Mouse (Mus musculus) hindbrain, embryonic 10.5 days (tissue): ENCODE data around the gene Olfr654. TPM values are rescaled to one million over a fixed set of nuclear protein-coding genes. Genes with fewer than 3 reads are reported as not detected.

Experiments
- polyA plus RNA-seq: library from polyadenylated mRNA; unstranded; fragments of >200 nt; fragmentation: Nextera tagmentation; extraction: Ambion mirVana; gene quantifications from 2 replicates; pipeline ENCODE4 v1.2.1, GENCODE M21; 2016

Gene Olfr654
- polyA plus RNA-seq, 1 experiment from 2014 or later: not detected

Other genes with a start within 250 kb of the Olfr654 start
- gene Trim12c, start 233.7 kb upstream of the Olfr654 start, polyA plus RNA-seq: 0.51 and 0.67 TPM in 2 replicates
- not detected in 2 replicates for gene Trim30b, start 217.1 kb upstream of the Olfr654 start, polyA plus RNA-seq
- 0.12 TPM in 1 of 2 replicates, not detected in the other for gene Trim30c, start 186.2 kb upstream of the Olfr654 start, polyA plus RNA-seq
- gene Trim30a, start 121.8 kb upstream of the Olfr654 start, polyA plus RNA-seq: 0.26 and 0.56 TPM in 2 replicates
- gene Trim30d, start 79.2 kb upstream of the Olfr654 start, polyA plus RNA-seq: 0.38 TPM in 1 of 2 replicates, not detected in the other
- not detected in 2 replicates for gene Olfr651, start 36.9 kb upstream of the Olfr654 start, polyA plus RNA-seq
- not detected in 2 replicates for gene Olfr652, start 26.1 kb upstream of the Olfr654 start, polyA plus RNA-seq
- gene Olfr653, start 9.7 kb upstream of the Olfr654 start, polyA plus RNA-seq: not detected in 2 replicates
- gene Olfr655, start 14.8 kb downstream of the Olfr654 start, polyA plus RNA-seq: not detected in 2 replicates
- gene Olfr656, start 26.9 kb downstream of the Olfr654 start, polyA plus RNA-seq: not detected in 2 replicates
- not detected in 2 replicates for gene Olfr657, start 37.8 kb downstream of the Olfr654 start, polyA plus RNA-seq
- gene Olfr658, start 60.3 kb downstream of the Olfr654 start, polyA plus RNA-seq: 0.08 TPM in 1 of 2 replicates, not detected in the other
- gene Olfr659, start 79.7 kb downstream of the Olfr654 start, polyA plus RNA-seq: not detected in 2 replicates
- not detected in 2 replicates for gene Olfr661, start 99.5 kb downstream of the Olfr654 start, polyA plus RNA-seq
- gene Usp17le, start 190.4 kb downstream of the Olfr654 start, polyA plus RNA-seq: not detected in 2 replicates